Mouse (Mus musculus) embryonic facial prominence, embryonic 13.5 days (tissue): ENCODE measurements around the gene Pou2f3. TPM values are rescaled to one million over a fixed set of nuclear protein-coding genes. Genes with fewer than 3 reads are reported as not detected.

Experiments used
- ATAC-seq: fragments of 200-750 bp; cut with Nextera tagmentation; 2 replicates; pipeline ENCODE4 v1.8.0; 2017; ENCODE audit warnings: low read depth; ENCODE audit not compliant: insufficient number of reproducible peaks, insufficient read depth, low FRiP score, low TSS enrichment
- H3K27ac ChIP-seq: fragments of 300-500 bp; sonication (generic); 2 replicates; pipeline ENCODE4 v1.5.1; 2015; ENCODE audit warnings: moderate library complexity, mild to moderate bottlenecking, inconsistent platforms
- H3K27me3 ChIP-seq: fragments of 300-500 bp; sonication (generic); 2 replicates; pipeline ENCODE4 v1.6.1; 2015; ENCODE audit warnings: mild to moderate bottlenecking, inconsistent platforms
- H3K36me3 ChIP-seq: fragments of 300-500 bp; sonication (generic); 2 replicates; pipeline ENCODE4 v1.6.1; 2015; ENCODE audit warnings: mild to moderate bottlenecking, inconsistent platforms
- H3K4me1 ChIP-seq: fragments of 300-500 bp; sonication (generic); 2 replicates; pipeline ENCODE4 v1.6.1; 2015; ENCODE audit warnings: inconsistent platforms
- H3K4me2 ChIP-seq: fragments of 300-500 bp; sonication (generic); 2 replicates; pipeline ENCODE4 v1.6.1; 2015; ENCODE audit warnings: moderate library complexity, mild to moderate bottlenecking, inconsistent platforms
- H3K4me3 ChIP-seq: fragments of 300-500 bp; sonication (generic); 2 replicates; pipeline ENCODE4 v1.5.1; 2015; ENCODE audit warnings: mild to moderate bottlenecking, inconsistent platforms
- H3K9ac ChIP-seq: fragments of 300-500 bp; sonication (generic); 2 replicates; pipeline ENCODE4 v1.6.1; 2015; ENCODE audit warnings: mild to moderate bottlenecking, inconsistent platforms
- H3K9me3 ChIP-seq: fragments of 300-500 bp; sonication (generic); 2 replicates; pipeline ENCODE4 v1.6.1; 2016; ENCODE audit warnings: inconsistent platforms
- WGBS: fragments of 180-500 bp; shearing (Covaris S2); methylation state at CpG from one replicate; pipeline ENCODE4 v1.1.7; 2015; ENCODE audit warnings: mixed read lengths; 5-methylcytosine and 5-hydroxymethylcytosine counted together
- polyA plus RNA-seq: library from polyadenylated mRNA; unstranded; fragments of >200 nt; fragmentation: Nextera tagmentation; extraction: Ambion mirVana; gene quantifications from 2 replicates; pipeline ENCODE4 v1.2.1, GENCODE M21; 2015

Pou2f3 gene
- polyA plus RNA-seq, 1 experiment from 2014 or later: 2.1 TPM

GRCm38 (mm10) chr9:43238631-43239545 is 28.7 kb upstream of the Pou2f3 start:
- peak overlapping the region; percentile 96 for H3K27ac ChIP-seq
- peaks cover 28% of the 10 kb centered on the region for H3K36me3 ChIP-seq
- H3K27me3 ChIP-seq: no peaks in the 10 kb centered on the region
- WGBS: 1% methylated on average over 50 of the region's 51 CpGs
- H3K4me2 ChIP-seq: peak overlapping the region; percentile 88
- H3K9ac ChIP-seq: peak overlapping the region; percentile 91
- H3K4me1 ChIP-seq: peaks cover 71% of the 10 kb centered on the region
- H3K9me3 ChIP-seq: no peaks in the 10 kb centered on the region
- ATAC-seq: no peak
- peak overlapping the region; percentile 98 for H3K4me3 ChIP-seq

GRCm38 (mm10) chr9:43238167-43238566 is 28.0 kb upstream of the Pou2f3 start:
- Histone ChIP-seq H3K4me2 (peak overlapping the region; percentile 88), H3K36me3 (peaks cover 35% of the 10 kb centered on the region), H3K4me3 (peak overlapping the region; percentile 98), H3K27me3 (no peaks in the 10 kb centered on the region), H3K4me1 (peaks cover 76% of the 10 kb centered on the region), H3K9me3 (no peaks in the 10 kb centered on the region), H3K27ac (0 out of 2 replicates have a peak overlapping the region, but pooled peaks have one; percentile 96), H3K9ac (peak overlapping the region; percentile 91)
- WGBS: 22% methylated on average over 2 of the region's 2 CpGs
- ATAC-seq: no peak

- Histone ChIP-seq H3K27ac (no peak overlapping the region), H3K9ac (peak overlapping the region; percentile 91), H3K4me1 (peaks cover 77% of the 10 kb centered on the region), H3K27me3 (no peaks in the 10 kb centered on the region), H3K36me3 (peaks cover 40% of the 10 kb centered on the region), H3K4me2 (peak overlapping the region; percentile 88), H3K4me3 (peak overlapping the region; percentile 98), H3K9me3 (no peaks in the 10 kb centered on the region)
- WGBS: 30% methylated on average over 7 of the region's 7 CpGs
- ATAC-seq: no peak
These were observed 27.1 kb upstream of the Pou2f3 start for GRCm38 (mm10) chr9:43237111-43237775.

DNA sequence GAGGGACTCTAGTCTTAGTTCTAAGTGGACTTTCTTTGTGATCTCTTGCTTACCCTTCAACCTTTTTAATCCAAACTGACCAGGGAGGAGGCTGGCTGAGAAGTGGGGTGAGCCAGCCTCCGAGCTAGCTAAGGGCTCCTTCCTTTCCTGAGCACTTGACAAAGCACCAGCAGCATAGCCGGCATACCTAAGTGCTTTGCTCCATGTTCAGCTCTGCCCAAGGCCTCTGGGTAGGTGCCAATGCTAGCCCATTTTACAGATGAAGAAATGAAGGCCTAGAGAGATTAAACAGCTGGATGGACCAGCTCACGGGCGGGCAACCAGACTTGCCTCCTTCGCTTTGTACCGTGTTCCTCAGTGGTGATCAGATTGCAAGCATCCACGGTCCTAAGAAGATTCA is 26.4 kb upstream of the Pou2f3 start:
- peak overlapping the region; percentile 88 for H3K4me2 ChIP-seq
- no peak overlapping the region for H3K27ac ChIP-seq
- ATAC-seq: no peak
- no peaks in the 10 kb centered on the region for H3K9me3 ChIP-seq
- H3K27me3 ChIP-seq: no peaks in the 10 kb centered on the region
- peaks cover 43% of the 10 kb centered on the region for H3K36me3 ChIP-seq
- peaks cover 81% of the 10 kb centered on the region for H3K4me1 ChIP-seq
- WGBS: 75% methylated on average over 7 of the region's 7 CpGs
- H3K9ac ChIP-seq: peak overlapping the region; percentile 91
- H3K4me3 ChIP-seq: no peak overlapping the region

DNA sequence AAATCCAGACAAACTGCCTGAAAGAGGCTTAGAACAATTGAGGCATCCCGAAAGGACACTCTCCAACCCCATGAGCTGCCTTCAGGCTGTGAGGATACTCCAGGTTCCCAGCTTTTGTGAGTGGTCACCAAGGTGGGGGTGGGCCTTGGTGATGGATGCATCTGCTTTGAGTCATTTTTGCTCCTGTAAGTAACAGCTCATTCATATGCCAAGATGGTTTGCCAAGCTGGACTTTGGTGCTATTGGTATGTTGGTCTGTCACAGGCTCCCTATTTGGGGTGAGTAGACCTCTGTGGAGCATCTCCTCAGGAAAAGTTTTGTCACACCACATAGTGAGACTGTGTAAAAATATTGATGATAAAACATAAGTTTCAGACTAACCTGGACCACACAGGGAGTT is 25.9 kb upstream of the Pou2f3 start:
- no peak overlapping the region for H3K4me2 ChIP-seq
- peaks cover 81% of the 10 kb centered on the region for H3K4me1 ChIP-seq

DNA sequence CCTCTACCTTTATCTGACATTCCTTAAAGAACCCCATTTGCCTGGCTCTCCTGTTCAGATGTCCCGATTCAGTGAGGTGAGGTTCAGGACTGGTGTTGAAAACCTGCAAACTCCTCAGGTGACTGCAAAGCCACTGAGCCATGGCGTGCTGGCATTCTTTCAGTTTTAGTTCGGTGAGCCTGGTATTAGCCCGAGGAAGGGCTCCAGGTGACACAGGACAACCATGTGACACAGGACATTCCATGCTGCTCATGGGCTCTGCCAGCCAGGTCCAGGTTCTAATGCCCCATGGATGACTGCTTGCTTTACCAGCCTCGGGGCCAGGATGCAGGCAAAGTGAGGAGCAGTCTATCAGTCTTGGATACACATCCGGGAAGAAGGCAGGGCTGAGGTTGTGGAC is 25.2 kb upstream of the Pou2f3 start:
- WGBS: 83% methylated on average over 6 of the region's 6 CpGs
- ATAC-seq: no peak
- Histone ChIP-seq H3K4me1 (peaks cover 82% of the 10 kb centered on the region), H3K9ac (no peak overlapping the region; the same call in 1 of the 2 replicates), H3K27ac (no peak overlapping the region), H3K4me3 (no peak overlapping the region), H3K27me3 (no peaks in the 10 kb centered on the region), H3K36me3 (peaks cover 45% of the 10 kb centered on the region), H3K4me2 (no peak overlapping the region), H3K9me3 (no peaks in the 10 kb centered on the region)

More for the DNA sequence above, 25.9 kb upstream of the Pou2f3 start:
- 80% methylated on average over 1 of the region's 1 CpGs for WGBS
- no peak overlapping the region for H3K9ac ChIP-seq
- H3K36me3 ChIP-seq: peaks cover 43% of the 10 kb centered on the region
- no peak overlapping the region for H3K4me3 ChIP-seq
- no peak for ATAC-seq
- H3K27me3 ChIP-seq: no peaks in the 10 kb centered on the region
- H3K9me3 ChIP-seq: no peaks in the 10 kb centered on the region
- no peak overlapping the region for H3K27ac ChIP-seq

DNA sequence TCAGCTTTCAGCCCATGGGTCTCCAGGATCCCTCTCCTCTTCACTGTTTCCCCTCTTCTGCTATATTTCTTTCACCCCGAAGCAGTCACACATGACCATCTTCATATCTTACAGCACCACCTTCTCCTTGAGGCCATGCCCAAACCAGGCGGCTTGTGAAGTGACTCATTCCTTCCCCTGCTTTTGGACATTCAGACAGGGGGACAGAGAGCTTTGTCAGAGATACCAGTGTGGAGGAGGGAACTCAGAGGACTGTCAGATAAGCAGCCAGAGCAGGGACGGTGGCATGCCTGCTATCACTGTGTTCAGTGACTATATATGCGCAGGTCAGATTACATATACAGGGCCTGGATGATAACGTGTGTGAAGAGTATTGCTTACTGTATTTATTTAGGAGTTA is 24.3 kb upstream of the Pou2f3 start:
- Histone ChIP-seq H3K9ac (no peak overlapping the region), H3K4me1 (peaks cover 85% of the 10 kb centered on the region), H3K4me2 (no peak overlapping the region), H3K4me3 (no peak overlapping the region), H3K36me3 (peaks cover 53% of the 10 kb centered on the region), H3K27ac (0 out of 2 replicates have a peak overlapping the region, but pooled peaks have one; percentile 2), H3K9me3 (no peaks in the 10 kb centered on the region), H3K27me3 (no peaks in the 10 kb centered on the region)
- 78% methylated on average over 5 of the region's 5 CpGs for WGBS
- ATAC-seq: no peak

DNA sequence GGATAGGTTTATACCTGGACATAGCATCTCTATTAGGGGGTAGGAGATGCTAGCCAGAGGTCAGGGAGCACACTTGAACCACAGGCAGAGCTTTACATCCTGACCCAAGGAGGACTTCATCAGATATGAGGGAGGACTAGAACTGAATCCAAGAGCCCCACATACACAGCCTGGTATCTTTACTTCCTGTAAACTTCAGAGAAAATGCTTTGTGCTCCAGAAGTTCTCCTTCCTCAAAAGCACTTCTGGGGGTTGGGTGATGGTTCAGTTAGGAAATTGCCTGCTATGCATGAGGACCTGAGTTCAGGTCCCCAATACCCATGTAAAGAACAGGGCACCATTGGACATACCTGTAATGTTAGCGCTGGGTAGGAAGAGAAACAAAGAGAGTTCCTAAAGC is 23.3 kb upstream of the Pou2f3 start:
- peaks cover 62% of the 10 kb centered on the region for H3K36me3 ChIP-seq
- H3K4me1 ChIP-seq: peaks cover 91% of the 10 kb centered on the region

GRCm38 (mm10) chr9:43233044-43233443 is 22.9 kb upstream of the Pou2f3 start:
- Histone ChIP-seq H3K4me2 (no peak overlapping the region), H3K4me1 (peaks cover 87% of the 10 kb centered on the region), H3K27ac (no peak overlapping the region), H3K9ac (no peak overlapping the region; the same call in 1 of the 2 replicates), H3K9me3 (no peaks in the 10 kb centered on the region), H3K36me3 (peaks cover 64% of the 10 kb centered on the region), H3K4me3 (no peak overlapping the region), H3K27me3 (no peaks in the 10 kb centered on the region)
- no peak for ATAC-seq
- WGBS: 67% methylated on average over 5 of the region's 5 CpGs

More for the DNA sequence above, 23.3 kb upstream of the Pou2f3 start:
- WGBS: 94% methylated on average over 1 of the region's 1 CpGs
- Histone ChIP-seq H3K4me3 (no peak overlapping the region), H3K27ac (no peak overlapping the region), H3K9me3 (no peaks in the 10 kb centered on the region), H3K27me3 (no peaks in the 10 kb centered on the region), H3K4me2 (no peak overlapping the region), H3K9ac (no peak overlapping the region; the same call in 1 of the 2 replicates)
- ATAC-seq: no peak

DNA sequence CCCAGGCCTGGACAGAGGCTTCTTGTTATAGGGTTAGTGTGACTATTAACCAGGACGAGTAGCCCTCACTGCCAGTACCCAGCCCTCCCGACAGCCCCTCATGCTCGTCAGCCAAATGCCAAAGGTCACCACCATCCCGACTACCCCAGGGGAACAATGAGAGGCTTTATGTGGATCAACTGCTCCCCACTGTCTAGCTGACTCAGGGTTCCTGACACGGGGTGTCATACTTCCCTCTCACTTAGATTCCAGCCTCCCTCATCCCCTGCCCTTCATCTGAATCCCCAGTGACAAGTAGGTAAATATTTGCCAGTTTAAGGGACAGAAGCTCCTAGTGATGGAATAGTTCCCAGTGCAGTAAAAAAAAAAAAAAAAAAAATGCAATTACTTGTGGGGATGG is 22.1 kb upstream of the Pou2f3 start:
- peak overlapping the region; percentile 55 for H3K9ac ChIP-seq
- peaks cover 71% of the 10 kb centered on the region for H3K36me3 ChIP-seq
- peaks cover 86% of the 10 kb centered on the region for H3K4me1 ChIP-seq
- no peak for ATAC-seq
- H3K4me3 ChIP-seq: no peak overlapping the region
- no peak overlapping the region for H3K4me2 ChIP-seq
- WGBS: 20% methylated on average over 5 of the region's 5 CpGs
- 0 out of 2 replicates have a peak overlapping the region, but pooled peaks have one; percentile 53 for H3K27ac ChIP-seq
- H3K27me3 ChIP-seq: no peaks in the 10 kb centered on the region
- no peaks in the 10 kb centered on the region for H3K9me3 ChIP-seq

GRCm38 (mm10) chr9:43231805-43232204 is 21.6 kb upstream of the Pou2f3 start:
- H3K4me1 ChIP-seq: peaks cover 86% of the 10 kb centered on the region
- peak overlapping the region; percentile 55 for H3K9ac ChIP-seq
- 46% methylated on average over 3 of the region's 4 CpGs for WGBS

More at GRCm38 (mm10) chr9:43231805-43232204, 21.6 kb upstream of the Pou2f3 start:
- no peaks in the 10 kb centered on the region for H3K27me3 ChIP-seq
- H3K4me3 ChIP-seq: no peak overlapping the region
- H3K36me3 ChIP-seq: peaks cover 74% of the 10 kb centered on the region
- peak overlapping the region; percentile 53; the same call in 1 of the 2 replicates for H3K27ac ChIP-seq
- H3K9me3 ChIP-seq: no peaks in the 10 kb centered on the region
- H3K4me2 ChIP-seq: peak overlapping the region; percentile 24; the same call in 1 of the 2 replicates
- ATAC-seq: no peak
